Mouse (Mus musculus): ENCODE data around the gene Setx.

DNA sequence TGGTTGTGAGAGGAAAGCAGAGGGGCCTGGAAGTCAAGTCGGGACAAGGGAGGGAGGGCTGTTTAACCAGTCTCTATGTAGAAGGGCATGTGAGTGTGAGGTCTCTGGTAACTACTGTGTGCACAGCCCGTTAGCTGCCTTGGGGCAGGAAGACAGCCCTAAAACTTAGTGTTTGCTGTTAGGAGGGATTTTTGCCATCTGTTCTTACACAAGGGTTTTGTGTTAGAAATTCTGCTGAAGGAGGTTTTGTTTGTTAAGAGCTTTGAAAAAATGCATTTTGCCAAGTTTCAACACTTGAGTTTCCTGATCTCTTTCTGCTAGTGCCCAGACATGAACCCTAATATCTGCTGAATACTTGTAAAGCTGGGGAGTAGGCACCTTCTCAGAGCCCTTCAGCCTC is 57.1 kb downstream of the Setx start:
- no peak for TF ChIP-seq POLR2A (IDR thresholded peaks at IDR 0.05; ENCODE audit: borderline replicate concordance, control insufficient read depth, low read depth, low read length)
- TF ChIP-seq CTCF (IDR thresholded peaks at IDR 0.05; ENCODE audit: control insufficient read depth, insufficient read depth, low read length): no peak
